Mouse (Mus musculus) heart, embryonic 10.5 days (tissue): ENCODE measurements around the gene Rasgrp1. TPM values are rescaled to one million over a fixed set of nuclear protein-coding genes. Genes with fewer than 3 reads are reported as not detected.

Experiments
- DNase-seq: peaks from one replicate; pipeline ENCODE4 v3.0.0-alpha.2; 2017; ENCODE audit warnings: low spot score
- H3K27ac ChIP-seq: fragments of 300-500 bp; sonication (generic); 2 replicates; pipeline ENCODE4 v1.5.1; 2016; ENCODE audit warnings: mild to moderate bottlenecking
- H3K27me3 ChIP-seq: fragments of 300-500 bp; sonication (generic); 2 replicates; pipeline ENCODE4 v1.6.1; 2016; ENCODE audit warnings: mild to moderate bottlenecking; ENCODE audit not compliant: poor library complexity, insufficient read depth, severe bottlenecking
- H3K36me3 ChIP-seq: fragments of 300-500 bp; sonication (generic); 2 replicates; pipeline ENCODE4 v1.6.1; 2016; ENCODE audit warnings: mild to moderate bottlenecking, moderate library complexity
- H3K4me1 ChIP-seq: fragments of 300-500 bp; sonication (generic); 2 replicates; pipeline ENCODE4 v1.6.1; 2016; ENCODE audit warnings: mild to moderate bottlenecking
- H3K4me3 ChIP-seq: fragments of 300-500 bp; sonication (generic); 2 replicates; pipeline ENCODE4 v1.5.1; 2016; ENCODE audit warnings: mild to moderate bottlenecking, moderate library complexity
- H3K9me3 ChIP-seq: fragments of 300-500 bp; sonication (generic); 2 replicates; pipeline ENCODE4 v1.6.1; 2016; ENCODE audit warnings: mild to moderate bottlenecking, moderate library complexity
- WGBS: fragments of 180-500 bp; shearing (Covaris S2); methylation state at CpG from one replicate; pipeline ENCODE4 v1.1.7; 2016; 5-methylcytosine and 5-hydroxymethylcytosine counted together
- polyA plus RNA-seq: library from polyadenylated mRNA; unstranded; fragments of >200 nt; fragmentation: Nextera tagmentation; extraction: Ambion mirVana; gene quantifications from 2 replicates; pipeline ENCODE4 v1.2.1, GENCODE M21; 2016

Gene Rasgrp1
- polyA plus RNA-seq, 1 experiment from 2014 or later, result 0.46 TPM

DNA sequence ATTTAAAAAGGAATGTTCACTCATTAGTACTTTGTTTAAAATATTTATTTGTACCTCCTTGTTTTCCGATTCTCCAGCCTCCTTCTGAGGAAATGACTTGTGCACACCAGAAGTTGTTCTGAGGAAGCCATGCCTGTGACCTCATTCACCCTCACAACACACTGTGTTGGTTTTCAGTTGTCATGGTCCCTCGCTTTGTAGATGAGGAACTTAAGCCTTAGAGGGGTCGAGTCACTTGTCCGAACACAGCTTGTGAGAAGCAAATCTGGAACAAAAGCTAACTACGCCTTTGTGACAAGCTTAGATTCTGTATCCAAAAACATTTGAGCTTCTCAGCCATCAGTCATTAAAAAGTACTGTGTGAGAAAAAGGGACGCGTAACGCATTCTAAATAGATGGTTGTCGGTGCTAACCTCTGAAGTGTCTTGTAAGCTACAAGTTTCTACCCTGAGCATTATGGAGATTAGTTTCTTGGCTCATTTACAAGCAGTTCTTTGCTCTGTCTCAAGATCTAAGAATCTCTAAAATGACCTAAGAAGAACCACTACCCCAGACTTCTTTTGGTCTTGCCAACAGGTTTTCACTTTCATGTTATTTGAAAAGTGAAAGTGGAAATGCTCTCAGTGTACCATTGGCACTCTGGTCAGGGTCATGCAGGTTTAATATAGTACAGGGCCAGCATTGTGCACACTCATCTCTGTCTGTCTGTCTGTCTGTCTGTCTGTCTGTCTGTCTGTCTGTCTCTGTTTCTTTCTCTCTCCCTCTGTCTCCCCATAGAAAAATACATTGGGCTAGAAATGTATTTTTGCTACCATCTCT is 9.7 kb upstream of the Rasgrp1 start:
- H3K27ac ChIP-seq, result no peak overlapping the region
- WGBS, result 83% methylated on average over 9 of the region's 9 CpGs
- H3K27me3 ChIP-seq, result peaks cover 7% of the 10 kb centered on the region; the same call in 1 of the 2 replicates
- H3K9me3 ChIP-seq, result no peaks in the 10 kb centered on the region
- H3K4me1 ChIP-seq, result no peaks in the 10 kb centered on the region
- no peak for DNase-seq
- no peak overlapping the region for H3K4me3 ChIP-seq
- no peaks in the 10 kb centered on the region for H3K36me3 ChIP-seq

DNA sequence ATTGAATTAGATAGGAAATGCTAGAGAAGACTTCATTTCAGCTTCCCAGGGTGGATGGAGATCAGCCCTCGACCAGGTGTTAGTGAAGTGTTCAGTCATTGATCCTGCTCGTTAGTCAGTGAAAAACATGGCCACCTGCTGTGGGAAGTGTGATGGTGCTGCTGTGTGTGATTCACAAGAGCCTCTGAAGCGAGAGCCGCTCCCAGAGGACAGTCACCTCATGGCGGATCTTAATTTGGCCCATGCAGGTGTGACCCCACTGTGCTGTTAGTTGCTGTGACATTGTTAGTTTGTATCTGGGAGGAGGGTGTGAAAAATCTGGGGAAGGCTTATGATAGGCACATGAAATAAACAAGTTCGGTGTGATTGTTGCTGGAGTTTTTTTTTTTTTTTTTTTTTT is 7.3 kb upstream of the Rasgrp1 start:
- no peak overlapping the region for H3K27ac ChIP-seq
- H3K4me3 ChIP-seq, result no peak overlapping the region
- WGBS, result 42% methylated on average over 6 of the region's 6 CpGs
- no peaks in the 10 kb centered on the region for H3K9me3 ChIP-seq
- H3K27me3 ChIP-seq, result peaks cover 8% of the 10 kb centered on the region; the same call in 1 of the 2 replicates
- no peak for DNase-seq
- H3K4me1 ChIP-seq, result no peaks in the 10 kb centered on the region
- H3K36me3 ChIP-seq, result no peaks in the 10 kb centered on the region

DNA sequence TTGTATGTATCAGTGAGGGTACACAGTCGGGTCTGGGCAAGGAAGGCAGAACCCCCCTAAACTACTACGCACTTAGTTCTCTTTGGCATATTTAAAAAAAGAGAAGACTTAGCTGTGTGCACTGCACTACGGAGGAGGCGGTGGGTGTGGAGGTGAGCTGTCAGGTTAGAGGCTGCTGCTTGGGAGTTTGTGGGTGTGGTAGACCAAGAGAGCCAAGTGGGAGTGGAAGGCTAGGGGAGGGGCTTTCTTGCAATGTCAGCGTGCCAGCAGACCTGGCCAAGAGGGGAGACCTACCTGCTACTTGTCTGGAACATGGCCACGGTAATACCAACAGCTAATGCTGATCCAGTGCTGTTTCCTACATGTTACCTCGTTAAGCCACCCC is 431 bp upstream of the Rasgrp1 start:
- no peak overlapping the region for H3K27ac ChIP-seq
- peaks cover 18% of the 10 kb centered on the region for H3K4me1 ChIP-seq
- H3K27me3 ChIP-seq, result peaks cover 48% of the 10 kb centered on the region
- no peaks in the 10 kb centered on the region for H3K9me3 ChIP-seq
- WGBS, result 34% methylated on average over 7 of the region's 7 CpGs
- no peaks in the 10 kb centered on the region for H3K36me3 ChIP-seq
- DNase-seq, result no peak
- H3K4me3 ChIP-seq, result peak overlapping the region; percentile 71

DNA sequence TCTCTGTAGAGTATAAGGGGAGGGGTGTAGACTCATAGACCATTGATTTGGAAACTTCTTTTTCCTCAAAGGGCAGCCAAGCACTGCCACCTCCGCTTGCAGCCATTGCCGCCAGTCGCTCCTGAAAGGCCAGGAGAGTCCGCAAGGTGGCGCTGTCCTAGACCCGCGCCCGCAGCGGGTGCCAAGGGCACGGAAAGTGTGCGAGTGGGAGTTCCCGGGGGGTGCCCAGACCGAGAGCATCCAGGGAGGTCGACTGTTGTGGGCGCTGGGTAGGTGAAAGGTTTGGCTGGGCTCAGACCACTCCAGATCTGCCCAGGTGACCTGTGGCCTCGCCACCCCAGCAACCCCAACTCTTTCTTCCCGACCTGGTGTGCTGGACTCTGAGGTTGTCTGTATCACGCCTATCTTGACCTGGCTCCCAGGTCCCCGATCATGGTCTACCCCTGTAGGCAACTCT is 683 bp downstream of the Rasgrp1 start:
- under 1% methylated on average over 19 of the region's 19 CpGs for WGBS
- peaks cover 44% of the 10 kb centered on the region for H3K27me3 ChIP-seq

DNA sequence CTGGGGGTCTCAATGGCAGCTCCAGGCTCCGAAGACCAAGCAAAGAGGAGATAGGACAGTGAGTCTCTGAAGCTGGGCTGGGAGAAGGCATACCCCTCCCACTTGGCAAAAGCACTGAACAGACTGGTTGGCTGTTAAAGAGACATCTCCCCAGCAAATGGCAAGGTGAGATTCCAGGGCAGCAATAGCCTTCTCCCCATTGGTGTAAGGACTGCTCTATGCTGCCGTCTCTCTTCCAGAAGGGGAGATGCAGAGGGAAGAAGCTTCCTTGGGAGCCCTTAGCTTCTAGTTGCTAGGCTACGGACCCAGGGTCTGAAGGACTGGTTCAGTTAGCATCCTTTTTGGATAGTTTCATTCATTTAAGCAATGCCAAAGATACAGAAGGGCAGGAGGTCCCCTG is 4.3 kb downstream of the Rasgrp1 start:
- peaks cover 28% of the 10 kb centered on the region for H3K4me1 ChIP-seq
- H3K36me3 ChIP-seq, result no peaks in the 10 kb centered on the region
- peak; percentile 31 for DNase-seq
- no peak overlapping the region for H3K27ac ChIP-seq
- H3K9me3 ChIP-seq, result no peaks in the 10 kb centered on the region
- peaks cover 27% of the 10 kb centered on the region for H3K27me3 ChIP-seq
- H3K4me3 ChIP-seq, result no peak overlapping the region
- WGBS, result 42% methylated on average over 3 of the region's 3 CpGs

More for the DNA sequence above, 683 bp downstream of the Rasgrp1 start:
- peak overlapping the region; percentile 71 for H3K4me3 ChIP-seq
- peak overlapping the region; percentile 56; the same call in 1 of the 2 replicates for H3K27ac ChIP-seq
- H3K4me1 ChIP-seq, result peaks cover 18% of the 10 kb centered on the region
- DNase-seq, result peak; percentile 78
- no peaks in the 10 kb centered on the region for H3K36me3 ChIP-seq
- no peaks in the 10 kb centered on the region for H3K9me3 ChIP-seq

DNA sequence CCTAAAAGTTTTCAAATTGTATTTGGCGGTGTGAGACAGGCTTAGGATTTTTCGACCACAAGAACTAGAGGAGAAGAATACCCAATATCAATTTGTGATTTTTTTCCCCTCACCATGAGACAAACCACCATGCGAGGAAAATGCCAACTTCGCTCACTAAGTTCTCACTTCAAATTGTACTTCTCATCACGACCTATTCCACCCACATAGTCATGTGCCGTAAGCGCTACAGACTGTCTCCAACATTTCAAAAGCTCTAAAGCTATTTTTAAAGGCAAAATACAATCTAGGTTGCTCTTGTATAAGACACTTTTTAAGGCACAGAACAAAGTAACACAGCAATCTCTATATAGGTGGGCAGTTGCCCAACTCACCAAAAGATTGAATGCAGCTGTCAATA is 4.9 kb downstream of the Rasgrp1 start:
- Histone ChIP-seq H3K27ac (no peak overlapping the region), H3K36me3 (no peaks in the 10 kb centered on the region), H3K4me3 (no peak overlapping the region), H3K27me3 (peaks cover 21% of the 10 kb centered on the region), H3K9me3 (no peaks in the 10 kb centered on the region), H3K4me1 (peaks cover 24% of the 10 kb centered on the region)
- DNase-seq, result no peak
- WGBS, result 90% methylated on average over 7 of the region's 7 CpGs

DNA sequence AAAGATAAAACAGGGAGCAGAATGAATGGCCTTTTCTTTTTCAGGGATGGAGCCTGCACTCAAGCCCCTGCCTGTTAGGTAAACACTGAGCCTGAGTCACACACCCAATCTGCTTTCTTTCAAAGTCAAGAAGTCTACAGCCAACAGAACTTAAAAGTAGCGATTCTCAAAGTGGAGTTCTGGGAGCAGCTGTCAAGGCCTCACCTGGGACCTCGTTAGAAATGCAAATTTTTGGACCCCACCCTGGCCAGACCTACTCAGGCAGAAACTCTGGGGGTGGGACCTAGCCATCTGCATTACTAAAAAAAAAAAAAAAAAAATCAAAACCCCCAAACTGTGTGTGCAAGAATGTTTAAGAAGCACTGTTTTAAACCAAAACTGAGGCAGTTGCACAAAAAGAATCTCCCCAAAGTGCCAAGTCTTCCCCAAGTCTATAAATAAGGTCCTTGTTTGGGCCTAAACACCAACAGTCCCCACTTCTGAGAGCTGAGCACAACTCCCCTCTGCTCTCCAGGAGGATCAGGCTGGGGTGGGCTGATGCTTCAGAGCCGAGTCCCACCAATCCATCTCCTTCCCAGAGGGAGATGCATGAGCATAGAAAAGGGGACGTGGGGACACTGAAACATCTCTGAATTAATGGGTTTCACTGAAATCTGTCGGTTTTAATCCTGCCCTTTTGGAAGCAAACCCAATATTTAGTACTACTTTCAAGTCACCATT is 5.7 kb downstream of the Rasgrp1 start:
- Histone ChIP-seq H3K4me1 (peaks cover 19% of the 10 kb centered on the region), H3K27ac (no peak overlapping the region), H3K4me3 (no peak overlapping the region), H3K9me3 (no peaks in the 10 kb centered on the region), H3K36me3 (no peaks in the 10 kb centered on the region), H3K27me3 (peaks cover 13% of the 10 kb centered on the region)
- WGBS, result 32% methylated on average over 5 of the region's 5 CpGs
- DNase-seq, result peak; percentile 53

DNA sequence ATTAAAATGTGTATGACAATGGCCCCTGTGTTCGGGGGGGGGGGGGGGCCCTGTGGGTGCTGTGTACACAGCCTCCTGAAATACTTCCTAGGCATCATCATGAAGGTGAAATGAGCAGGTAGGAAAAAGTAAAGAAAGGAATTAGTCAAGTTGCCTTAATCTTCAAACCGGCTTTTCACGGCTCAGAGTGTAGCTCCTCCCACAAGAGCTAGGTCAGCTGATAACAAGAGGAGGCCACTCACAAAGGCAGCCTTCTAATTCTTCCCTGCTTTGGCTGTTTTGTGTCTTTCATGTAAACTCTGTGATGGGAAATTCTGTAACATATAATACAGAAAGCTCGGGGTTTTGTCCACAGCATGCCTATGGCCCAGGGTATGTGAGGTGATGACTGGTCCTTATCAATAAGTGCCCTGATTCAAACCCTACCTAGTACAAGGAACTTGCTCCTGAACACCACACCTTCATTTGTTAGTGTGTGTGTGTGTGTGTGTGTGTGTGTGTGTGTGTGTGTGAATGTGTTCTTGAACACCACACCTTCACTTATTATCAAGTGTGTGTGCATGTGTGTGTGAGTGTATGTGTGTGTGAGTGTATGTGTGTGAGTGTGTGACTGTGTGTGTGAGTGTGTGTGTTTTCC is 7.1 kb downstream of the Rasgrp1 start:
- no peak for DNase-seq
- H3K4me1 ChIP-seq, result peaks cover 14% of the 10 kb centered on the region
- no peaks in the 10 kb centered on the region for H3K9me3 ChIP-seq
- no peak overlapping the region for H3K4me3 ChIP-seq
- 24% methylated on average over 4 of the region's 4 CpGs for WGBS
- no peak overlapping the region for H3K27ac ChIP-seq
- no peaks in the 10 kb centered on the region for H3K36me3 ChIP-seq
- 0 out of 2 replicates have a peak, but pooled peaks cover 4% of the 10 kb centered on the region for H3K27me3 ChIP-seq

DNA sequence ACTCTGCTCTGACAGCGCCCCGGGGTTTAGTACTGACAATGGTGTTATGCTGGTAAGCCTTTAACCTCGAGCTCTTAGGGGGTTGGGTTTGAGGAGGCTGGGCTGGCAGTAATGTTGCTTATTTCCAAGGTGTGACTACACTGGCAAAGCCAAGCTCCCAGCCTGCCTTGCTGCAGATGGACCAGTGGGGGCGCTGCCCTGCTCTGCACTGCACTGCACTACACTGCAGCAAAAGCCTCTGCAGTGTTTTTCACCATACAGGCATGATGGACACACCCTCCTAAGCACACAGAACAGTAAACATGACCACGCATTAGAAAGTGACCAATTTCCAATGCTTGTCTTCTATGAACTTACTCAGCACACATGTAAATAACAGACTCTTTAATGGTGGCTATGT is 11.2 kb downstream of the Rasgrp1 start:
- WGBS, result 51% methylated on average over 5 of the region's 5 CpGs
- H3K27ac ChIP-seq, result no peak overlapping the region
- peaks cover 14% of the 10 kb centered on the region for H3K4me1 ChIP-seq
- no peak overlapping the region for H3K4me3 ChIP-seq
- no peaks in the 10 kb centered on the region for H3K9me3 ChIP-seq
- peak; percentile 66 for DNase-seq
- H3K36me3 ChIP-seq, result no peaks in the 10 kb centered on the region
- H3K27me3 ChIP-seq, result no peaks in the 10 kb centered on the region

DNA sequence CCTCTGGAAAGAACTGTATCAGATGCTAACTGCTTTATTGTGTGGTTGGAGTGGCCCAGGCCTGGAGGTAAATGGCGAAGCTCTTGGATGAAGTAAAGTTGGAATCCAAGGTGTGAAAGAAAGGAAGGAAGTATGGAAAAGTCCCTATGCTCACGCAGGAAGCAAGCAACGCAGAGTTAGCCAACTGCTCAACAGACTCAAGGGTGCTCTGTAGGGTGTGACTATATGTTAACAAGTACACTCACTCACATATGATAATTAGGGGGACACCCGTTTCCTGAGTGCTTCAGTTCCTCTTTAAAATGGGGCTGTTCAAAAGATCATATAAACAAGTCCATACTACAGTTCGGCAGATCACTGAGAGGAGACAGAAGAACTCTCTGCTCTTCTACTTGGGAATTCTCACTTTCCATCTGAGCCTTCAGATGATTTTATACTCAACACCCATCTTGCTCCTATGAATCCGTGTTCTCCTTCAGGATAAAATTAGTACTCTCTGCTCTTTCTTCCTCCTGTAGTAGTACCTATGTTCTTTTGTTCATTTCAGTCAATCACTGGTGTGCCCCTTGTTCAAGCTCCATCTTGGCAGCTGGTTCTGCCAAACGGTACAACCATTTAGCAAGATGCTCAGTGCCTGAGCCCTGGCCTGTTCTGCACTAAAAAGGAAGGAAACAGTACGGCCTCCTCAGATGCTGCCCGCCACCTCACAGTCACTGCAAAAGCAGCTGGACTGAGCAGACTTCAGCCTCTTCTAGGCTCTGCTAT is 14.1 kb downstream of the Rasgrp1 start:
- Histone ChIP-seq H3K36me3 (no peaks in the 10 kb centered on the region), H3K4me3 (no peak overlapping the region), H3K9me3 (no peaks in the 10 kb centered on the region), H3K4me1 (0 out of 2 replicates have a peak, but pooled peaks cover 3% of the 10 kb centered on the region), H3K27ac (no peak overlapping the region), H3K27me3 (no peaks in the 10 kb centered on the region)
- DNase-seq, result peak; percentile 31
- 76% methylated on average over 9 of the region's 9 CpGs for WGBS

DNA sequence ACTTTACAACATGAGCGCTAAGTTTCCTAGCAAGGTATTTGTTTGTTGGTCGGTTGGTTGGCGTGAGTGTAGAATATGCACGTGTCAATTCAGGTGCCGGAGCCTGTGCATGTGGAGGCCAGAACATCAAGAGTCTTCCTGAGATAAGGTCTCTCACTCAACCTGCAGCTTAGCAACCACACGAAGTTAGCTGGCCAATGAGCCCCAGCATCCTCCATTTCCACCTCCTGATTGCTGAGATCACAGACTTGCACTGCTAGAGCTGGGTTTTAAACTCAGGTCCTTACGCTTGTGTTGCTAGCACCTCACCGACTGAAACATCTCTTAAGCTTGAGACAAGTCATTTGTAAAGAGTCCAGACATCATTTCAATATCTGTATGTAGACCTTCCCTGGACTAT is 20.4 kb downstream of the Rasgrp1 start:
- no peaks in the 10 kb centered on the region for H3K27me3 ChIP-seq
- no peaks in the 10 kb centered on the region for H3K9me3 ChIP-seq
- no peaks in the 10 kb centered on the region for H3K4me1 ChIP-seq
- H3K36me3 ChIP-seq, result no peaks in the 10 kb centered on the region
- DNase-seq, result peak; percentile 52
- 84% methylated on average over 8 of the region's 8 CpGs for WGBS
- no peak overlapping the region for H3K27ac ChIP-seq
- H3K4me3 ChIP-seq, result no peak overlapping the region

DNA sequence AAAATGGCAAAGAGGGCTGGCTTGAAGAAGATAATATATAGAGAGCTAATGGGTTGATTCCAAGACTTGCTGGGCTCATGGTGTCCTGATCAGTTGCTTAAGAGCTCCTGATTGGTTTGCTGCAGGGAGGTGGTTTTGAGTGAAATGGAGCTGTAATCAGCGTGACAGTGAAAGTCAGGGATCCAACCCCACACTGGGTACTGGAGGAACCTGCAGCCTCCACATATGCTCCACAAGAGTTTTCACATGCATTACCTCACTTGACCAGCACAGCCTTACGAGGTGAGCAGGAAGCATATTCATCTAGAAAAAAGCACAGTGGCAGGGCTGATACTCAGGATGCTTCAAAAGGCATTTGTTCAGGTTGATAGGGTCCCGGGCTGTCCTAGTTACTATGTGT is 21.6 kb downstream of the Rasgrp1 start:
- Histone ChIP-seq H3K4me3 (no peak overlapping the region), H3K27ac (no peak overlapping the region), H3K4me1 (no peaks in the 10 kb centered on the region), H3K36me3 (no peaks in the 10 kb centered on the region), H3K9me3 (no peaks in the 10 kb centered on the region), H3K27me3 (no peaks in the 10 kb centered on the region)
- WGBS, result 75% methylated on average over 3 of the region's 3 CpGs
- DNase-seq, result peak; percentile 25
